18 mouse cellular contexts compared by ENCODE assay signal in genomic region chr4:149808060-149808567, GRCm38 (mm10). TPM values are rescaled to one million over a fixed set of nuclear protein-coding genes. Genes with fewer than 3 reads are reported as not detected.
A peak's percentile ranks its signal among the peaks of the same experiment; 100 is the strongest.
DNase-seq lines count a peak whose midpoint lies in the region; ATAC-seq lines count a peak whose summit lies in the region.
"Had no signal": no experiment of that assay in that cellular context is flagged by ENCODE, and none has a peak within 500 bp of the region (broad histone marks: within the 10 kb centered on the region; RNA-seq: fewer than 3 reads in every experiment).

No protein-coding gene starts in this region.

- H3K27ac ChIP-seq in hindbrain, embryonic 10.5 days = peak overlapping the region; percentile 4; the same call in 1 of the 2 replicates
- no peak overlapping the region for H3K27ac ChIP-seq in hindbrain, embryonic 13.5 days
- H3K27ac ChIP-seq in neural tube, embryonic 11.5 days (ENCODE audit: low read depth, low read length) = no peak overlapping the region
- no peak overlapping the region for H3K27ac ChIP-seq in embryonic facial prominence, embryonic 14.5 days (replicated peaks; ENCODE audit: low read depth, low read length)
- H3K27ac ChIP-seq: hindbrain, embryonic 15.5 days; midbrain, embryonic 13.5 days had no signal

- H3K4me1 ChIP-seq in hindbrain, embryonic 10.5 days (replicated peaks) = peaks cover 21% of the 10 kb centered on the region
- peaks cover 9% of the 10 kb centered on the region for H3K4me1 ChIP-seq in hindbrain, embryonic 13.5 days (replicated peaks)
- H3K4me1 ChIP-seq in neural tube, embryonic 11.5 days (ENCODE audit: control insufficient read depth, insufficient read depth, low read length) = peaks cover 5% of the 10 kb centered on the region
- no peaks in the 10 kb centered on the region for H3K4me1 ChIP-seq in embryonic facial prominence, embryonic 14.5 days (ENCODE audit: control insufficient read depth, insufficient read depth, low read length)

- H3K9ac ChIP-seq in hindbrain, embryonic 13.5 days = no peak overlapping the region
- H3K9ac ChIP-seq in neural tube, embryonic 11.5 days (ENCODE audit: low read length) = no peak overlapping the region
- H3K9ac ChIP-seq in embryonic facial prominence, embryonic 14.5 days (ENCODE audit: low read depth, low read length) = no peak overlapping the region
- H3K9ac ChIP-seq: hindbrain, embryonic 15.5 days; liver, postnatal 0 days had no signal

- H3K36me3 ChIP-seq in hindbrain, embryonic 10.5 days = no peaks in the 10 kb centered on the region
- no peaks in the 10 kb centered on the region for H3K36me3 ChIP-seq in hindbrain, embryonic 13.5 days
- H3K36me3 ChIP-seq in neural tube, embryonic 11.5 days (ENCODE audit: control insufficient read depth, insufficient read depth, low read length) = no peaks in the 10 kb centered on the region
- no peaks in the 10 kb centered on the region for H3K36me3 ChIP-seq in embryonic facial prominence, embryonic 14.5 days (ENCODE audit: control insufficient read depth, insufficient read depth, low read length)
- H3K36me3 ChIP-seq: hindbrain, embryonic 15.5 days; midbrain, embryonic 13.5 days had no signal

- H3K4me2 ChIP-seq in hindbrain, embryonic 13.5 days = no peak overlapping the region
- H3K4me2 ChIP-seq in neural tube, embryonic 11.5 days (ENCODE audit: low read depth) = no peak overlapping the region
- H3K4me2 ChIP-seq in embryonic facial prominence, embryonic 14.5 days (ENCODE audit: low read depth, low read length) = no peak overlapping the region
- H3K4me2 ChIP-seq: hindbrain, embryonic 15.5 days; liver, embryonic 11.5 days; midbrain, embryonic 13.5 days had no signal

- H3K4me3 ChIP-seq in hindbrain, embryonic 10.5 days = no peak overlapping the region
- H3K4me3 ChIP-seq in hindbrain, embryonic 13.5 days = no peak overlapping the region
- H3K4me3 ChIP-seq in neural tube, embryonic 11.5 days (ENCODE audit: low read depth, low read length) = no peak overlapping the region
- H3K4me3 ChIP-seq in embryonic facial prominence, embryonic 14.5 days (ENCODE audit: low read depth, low read length) = no peak overlapping the region
- H3K4me3 ChIP-seq: hindbrain, embryonic 15.5 days; midbrain, embryonic 13.5 days had no signal

- ATAC-seq in hindbrain, embryonic 13.5 days (ENCODE audit: low FRiP score) = no peak
- ATAC-seq in neural tube, embryonic 11.5 days (ENCODE audit: insufficient read depth, low FRiP score, low TSS enrichment) = no peak
- peak; percentile 54; the same call in 1 of the 2 replicates for ATAC-seq in embryonic facial prominence, embryonic 14.5 days (ENCODE audit: low read depth)
- ATAC-seq in erythroblast, adult 5-6 weeks (replicated peaks; ENCODE audit: low FRiP score, poor library complexity, severe bottlenecking) = no peak
- ATAC-seq: forebrain, embryonic 14.5 days; liver, postnatal 0 days; midbrain, embryonic 13.5 days had no signal

- H3K27me3 ChIP-seq in hindbrain, embryonic 10.5 days (ENCODE audit: insufficient read depth, poor library complexity, severe bottlenecking) = peaks cover 67% of the 10 kb centered on the region
- peaks cover 36% of the 10 kb centered on the region for H3K27me3 ChIP-seq in hindbrain, embryonic 13.5 days
- 0 out of 2 replicates have a peak, but pooled peaks cover 2% of the 10 kb centered on the region for H3K27me3 ChIP-seq in neural tube, embryonic 11.5 days (ENCODE audit: control insufficient read depth, insufficient read depth, low read length)
- no peaks in the 10 kb centered on the region; the same call in 1 of the 2 replicates for H3K27me3 ChIP-seq in embryonic facial prominence, embryonic 14.5 days (replicated peaks; ENCODE audit: control insufficient read depth, insufficient read depth, low read length)

- H3K9me3 ChIP-seq in hindbrain, embryonic 10.5 days = no peaks in the 10 kb centered on the region
- no peaks in the 10 kb centered on the region for H3K9me3 ChIP-seq in hindbrain, embryonic 13.5 days
- no peaks in the 10 kb centered on the region for H3K9me3 ChIP-seq in neural tube, embryonic 11.5 days (ENCODE audit: control insufficient read depth, low read length)
- no peaks in the 10 kb centered on the region for H3K9me3 ChIP-seq in embryonic facial prominence, embryonic 14.5 days (ENCODE audit: control insufficient read depth, low read length)
- H3K9me3 ChIP-seq: hindbrain, embryonic 15.5 days; midbrain, embryonic 13.5 days had no signal

- 43% methylated on average over 14 of the region's 14 CpGs for WGBS in hindbrain, embryonic 10.5 days
- WGBS in hindbrain, embryonic 13.5 days = 50% methylated on average over 14 of the region's 14 CpGs
- 36% methylated on average over 14 of the region's 14 CpGs for WGBS in neural tube, embryonic 11.5 days
- 22% methylated on average over 14 of the region's 14 CpGs for WGBS in embryonic facial prominence, embryonic 14.5 days

- no peak for DNase-seq in hindbrain, embryonic 10.5 days (ENCODE audit: low spot score)
- DNase-seq in neural tube, embryonic 11.5 days (ENCODE audit: low spot score) = peak; percentile 9
- DNase-seq in neural tube, embryonic 10.5 days (ENCODE audit: extremely low spot score, low spot score) = no peak
- no peak for DNase-seq in embryonic facial prominence, embryonic 14.5 days (ENCODE audit: low spot score)
- no peak for DNase-seq in lung, postnatal 25 days (ENCODE audit: low spot score)
- DNase-seq: cerebellum, adult 9-11 months; heart, postnatal 36 days; kidney, adult 8-10 months; layer of hippocampus, adult 9-11 months; liver, postnatal 0 days; lung, postnatal 10 days; thymus, postnatal 25 days had no signal

RNA-seq across cellular contexts. Expression of gene Slc25a33, which starts 34.0 kb away (rescaled TPM):
- polyA plus RNA-seq in hindbrain, embryonic 10.5 days (2016; fragmentation: Nextera tagmentation; extraction: Ambion mirVana) = 19.1 and 20.3 TPM in 2 replicates
- polyA plus RNA-seq in hindbrain, embryonic 13.5 days (2015; fragmentation: Nextera tagmentation; extraction: Ambion mirVana) = 27.6 and 28.3 TPM in 2 replicates
- 22.0 and 22.9 TPM in 2 replicates for polyA plus RNA-seq in neural tube, embryonic 11.5 days (2014; fragmentation: Nextera tagmentation; extraction: Ambion mirVana)
- polyA plus RNA-seq in embryonic facial prominence, embryonic 14.5 days (2014; fragmentation: Nextera tagmentation; extraction: Ambion mirVana) = 10.6 and 10.9 TPM in 2 replicates
- not detected in 2 replicates for total RNA-seq in erythroblast, adult 5-6 weeks (2015; ENCODE audit: low replicate concordance)
- total RNA-seq in erythroblast, adult 5-6 weeks (2017; ENCODE audit: low replicate concordance) = not detected in 2 replicates
